Mouse (Mus musculus): Measurements from ENCODE around the gene Gipr. TPM values are rescaled to one million over a fixed set of nuclear protein-coding genes. Genes with fewer than 3 reads are reported as not detected.
A peak's percentile ranks its signal among the peaks of the same experiment; 100 is the strongest.

The Gipr gene
- under 1 TPM in 1 of 2 experiments, not detected in 1; 0.14 TPM for total RNA-seq (2021)

DNA sequence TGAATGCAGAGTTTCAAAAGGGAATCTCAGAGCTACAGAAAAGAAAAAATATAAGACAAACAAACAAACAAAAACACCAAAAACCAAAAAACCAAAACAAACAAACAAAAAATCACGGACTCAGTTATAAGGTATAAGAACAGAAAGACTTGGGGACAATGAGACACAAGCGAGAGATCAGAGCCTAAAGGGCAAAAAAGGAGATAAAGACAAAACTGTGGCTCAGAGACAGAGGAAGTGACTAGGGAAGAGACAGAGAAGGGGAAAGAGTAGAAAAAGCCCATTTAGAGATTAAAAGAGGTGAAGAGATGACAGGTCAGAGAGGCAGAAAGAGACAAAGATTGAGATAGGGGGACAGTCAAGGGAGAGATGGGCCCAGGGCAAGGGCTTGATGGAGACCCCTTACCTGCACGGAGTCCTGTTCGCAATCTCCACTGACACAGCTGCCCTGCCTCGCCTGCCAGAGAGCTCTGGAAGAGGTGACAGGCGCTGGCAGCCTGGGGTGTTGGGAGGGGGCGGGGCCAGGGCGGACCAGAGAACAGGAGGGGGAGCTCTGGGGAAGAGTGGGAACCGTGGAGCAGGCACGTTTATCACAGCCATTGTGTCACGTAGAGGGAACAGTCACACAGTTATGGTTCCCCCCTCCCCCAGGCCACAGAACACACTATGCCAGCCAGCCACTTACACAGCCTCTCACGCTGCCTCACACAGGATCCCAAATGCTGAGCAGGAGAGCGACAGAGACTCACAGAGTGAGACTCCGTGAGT is at the start of gene Gipr:
Gene Gipr (minus strand): TSS at position 472 of the 768 bp plus-strand sequence.
- peak in 1 of 2 experiments; percentile 34 for DNase-seq
- intact Hi-C loops (cut with DNase I), result no loop called here

- DNase-seq, result no peak
- intact Hi-C loops (cut with DNase I), result no loop called here
Measured at GRCm38 (mm10) chr7:19214940-19215339, 49.0 kb upstream of the Gipr start.

- intact Hi-C loops (cut with DNase I), result no loop called here
Measured at GRCm38 (mm10) chr7:19214369-19214768, 48.4 kb upstream of the Gipr start.

DNA sequence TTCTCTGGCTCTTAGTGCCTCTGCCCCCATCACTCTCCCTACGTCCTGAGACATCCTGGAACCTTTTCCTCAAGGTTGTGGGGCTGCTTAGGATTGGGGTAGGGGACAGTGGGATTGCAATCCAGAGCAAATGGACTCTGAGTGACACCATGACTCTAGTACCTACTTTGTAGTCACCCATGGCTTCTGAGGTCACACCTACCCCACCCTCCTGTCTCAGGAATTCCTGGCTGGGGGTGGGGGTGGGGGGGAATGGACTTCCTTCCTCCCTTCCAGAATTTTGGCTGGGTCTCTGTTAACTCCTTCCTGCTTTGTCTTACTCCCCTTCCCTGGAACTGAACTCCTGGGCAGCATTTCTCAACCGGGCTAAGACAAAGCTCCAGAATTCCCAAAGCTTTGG is 47.5 kb upstream of the Gipr start:
- no peak for DNase-seq
- intact Hi-C loops (cut with DNase I), result loop anchor here (2.0 kb wide), 1 partner anchor 13 kb away; no protein-coding TSS in a partner anchor

More at GRCm38 (mm10) chr7:19214369-19214768, 48.4 kb upstream of the Gipr start:
- DNase-seq, result no peak

DNA sequence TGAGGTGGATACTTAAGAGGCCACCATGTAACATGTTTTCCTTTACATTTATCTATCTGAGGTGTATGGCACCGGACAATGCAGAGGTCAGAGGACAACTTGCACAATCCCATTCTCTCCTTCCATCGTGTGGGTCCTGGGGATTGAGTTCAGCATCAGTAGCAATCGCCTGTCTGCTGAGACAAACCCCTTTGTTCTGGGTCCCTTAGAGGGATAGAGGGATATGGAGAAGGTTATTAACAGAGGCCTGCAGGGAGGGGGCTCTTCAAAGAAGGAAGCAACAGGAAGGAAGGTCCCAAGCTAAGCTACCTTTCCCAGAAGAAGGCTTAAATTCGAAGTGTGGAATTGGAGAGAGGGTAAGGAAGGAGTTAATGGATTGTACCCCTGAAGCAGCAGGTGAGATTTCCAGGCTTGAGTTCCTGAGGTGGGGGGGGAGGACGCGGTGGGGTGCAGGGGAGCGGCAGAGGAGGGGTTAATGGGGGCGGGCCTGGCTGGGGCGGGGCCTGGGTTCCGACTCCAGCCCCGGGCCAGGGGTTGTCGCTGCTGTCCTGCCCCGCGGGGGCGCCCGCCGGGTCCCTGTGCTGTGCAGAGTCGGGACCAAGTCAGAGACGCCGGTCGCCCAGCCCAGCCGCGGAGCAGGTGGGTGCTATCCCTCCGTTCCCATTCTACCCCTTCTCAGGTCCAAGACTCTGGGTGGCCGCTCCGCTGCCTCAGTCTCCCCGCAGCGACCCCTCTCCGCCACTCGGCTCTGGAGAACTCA is 46.2 kb upstream of the Gipr start, which contains the start of gene Gpr4:
Gene Gpr4 (plus strand): TSS at position 543 of the 760 bp plus-strand sequence.
- intact Hi-C loops (cut with DNase I), result loop anchor here (2.0 kb wide), 1 partner anchor 15 kb away; no protein-coding TSS in a partner anchor
- DNase-seq, result peak; percentile 51 to 54

DNA sequence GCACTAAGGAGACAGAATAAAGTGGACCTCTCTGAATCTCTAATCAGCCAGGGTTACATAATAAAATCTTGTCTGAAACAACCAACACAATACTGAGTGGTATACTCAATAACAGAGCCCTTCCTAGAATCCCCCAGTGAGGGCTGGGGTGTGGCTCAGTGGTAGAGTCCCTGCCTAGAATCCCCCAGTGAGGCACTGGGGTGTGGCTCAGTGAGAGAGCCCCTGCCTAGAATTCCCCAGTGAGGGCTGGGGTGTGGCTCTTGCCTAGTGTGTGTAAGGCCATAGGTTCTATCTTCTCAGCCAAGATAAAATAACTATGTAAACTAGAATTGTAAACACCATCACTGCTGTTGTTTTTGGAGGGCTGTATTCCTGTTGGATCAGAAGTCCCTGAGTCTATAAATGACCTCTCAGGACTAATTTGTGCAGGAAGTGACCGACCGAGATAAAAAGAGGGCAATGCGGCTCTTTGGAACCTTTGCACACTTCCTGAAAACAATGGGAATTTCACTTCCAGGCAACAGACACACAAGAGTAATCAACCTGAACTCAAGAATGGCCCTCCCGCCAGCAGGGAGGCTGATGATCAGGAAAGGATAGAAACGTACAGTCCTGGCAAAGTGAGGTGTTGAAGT is 45.2 kb upstream of the Gipr start:
- intact Hi-C loops (cut with DNase I), result no loop called here
- DNase-seq, result no peak

DNA sequence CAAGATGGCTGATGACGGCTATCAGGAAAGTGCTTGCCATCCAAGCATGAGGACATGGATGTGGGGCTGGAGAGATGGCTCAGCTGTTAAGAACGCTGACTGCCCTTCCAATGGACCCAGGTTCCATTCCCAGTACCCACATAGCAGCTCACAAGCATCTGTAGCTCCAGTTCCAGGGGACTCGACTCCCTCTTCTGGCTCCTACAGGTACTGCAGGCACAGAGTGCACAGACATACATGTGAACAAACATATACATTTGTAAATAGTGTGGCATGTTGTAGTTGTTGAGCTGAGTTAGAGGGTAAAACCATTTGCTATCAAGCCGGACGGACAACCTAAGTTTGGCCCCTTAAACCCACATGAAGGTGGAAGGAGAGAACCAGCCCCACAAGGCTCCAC is 44.1 kb upstream of the Gipr start:
- no peak for DNase-seq
- intact Hi-C loops (cut with DNase I), result no loop called here

GRCm38 (mm10) chr7:19209494-19209893 is 43.6 kb upstream of the Gipr start:
- intact Hi-C loops (cut with DNase I), result loop anchor here (1.0 to 2.0 kb wide), 2 partner anchors 31 to 53 kb away; no protein-coding TSS in a partner anchor
- DNase-seq, result no peak

GRCm38 (mm10) chr7:19208944-19209472 is 43.1 kb upstream of the Gipr start:
- intact Hi-C loops (cut with DNase I), result loop anchor here (1.0 to 2.0 kb wide), 2 partner anchors 31 to 52 kb away; no protein-coding TSS in a partner anchor
- peak; percentile 51 to 63 for DNase-seq

DNA sequence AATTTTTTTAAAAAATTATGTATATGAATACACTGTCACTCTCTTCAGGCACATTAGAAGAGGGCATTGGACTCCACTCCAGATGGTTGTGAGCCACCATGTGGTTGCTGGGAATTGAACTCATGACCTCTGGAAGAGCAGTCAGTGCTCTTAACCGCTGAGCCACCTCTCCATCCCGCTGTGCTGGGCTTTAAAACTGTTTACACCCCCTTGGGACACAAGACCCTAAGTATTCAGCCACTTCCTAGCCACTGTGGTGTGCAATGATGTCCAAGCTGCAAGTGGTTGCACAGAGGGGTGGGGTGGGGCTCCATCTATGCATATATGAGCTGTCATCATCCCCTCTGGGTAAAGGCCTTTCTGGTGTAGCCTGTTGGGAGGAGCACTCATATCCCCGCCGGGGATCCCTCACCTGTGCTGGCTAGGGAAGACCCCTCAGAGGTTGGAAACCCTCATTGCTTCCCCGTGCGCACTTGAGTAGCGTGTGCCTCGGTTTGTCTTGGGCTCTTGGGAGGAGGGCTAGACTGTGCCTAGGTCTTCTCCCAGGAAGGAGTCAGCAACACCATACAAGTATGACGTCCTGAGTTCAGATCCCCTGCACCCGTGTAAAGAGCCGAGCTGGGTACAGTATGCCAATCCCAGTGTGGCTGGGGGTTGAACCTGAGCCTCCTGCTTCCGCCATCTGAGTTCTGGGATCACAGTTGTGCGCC is 42.4 kb upstream of the Gipr start:
- DNase-seq, result no peak
- intact Hi-C loops (cut with DNase I), result loop anchor here (2.0 kb wide), 1 partner anchor 52 kb away; no protein-coding TSS in a partner anchor

- no peak for DNase-seq
- intact Hi-C loops (cut with DNase I), result no loop called here
Measured at GRCm38 (mm10) chr7:19202065-19202850, 36.3 kb upstream of the Gipr start.

- no peak for DNase-seq
- intact Hi-C loops (cut with DNase I), result no loop called here
Measured at GRCm38 (mm10) chr7:19201660-19202059, 35.7 kb upstream of the Gipr start.

DNA sequence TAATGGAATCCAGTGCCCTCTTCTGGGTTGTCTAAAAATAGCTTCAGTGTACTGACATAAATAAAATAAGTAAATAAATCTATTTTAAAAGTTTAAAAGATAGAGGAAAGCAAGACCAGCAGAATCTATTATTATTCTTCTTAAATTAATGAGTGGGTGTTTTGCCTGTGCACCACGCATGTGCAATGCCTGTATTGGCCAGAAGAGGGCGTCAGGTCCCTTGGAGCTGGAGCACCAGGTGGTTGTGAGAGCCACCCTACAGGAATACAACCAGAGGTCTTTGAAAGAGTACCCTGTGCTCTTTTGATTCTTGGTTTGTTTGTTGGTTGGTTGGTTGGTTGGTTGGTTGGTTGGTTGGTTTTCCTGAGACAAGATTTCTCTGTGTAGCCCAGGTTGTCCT is 32.1 kb upstream of the Gipr start:
- intact Hi-C loops (cut with DNase I), result loop anchor here (2.0 kb wide), 1 partner anchor 19 kb away; no protein-coding TSS in a partner anchor

GRCm38 (mm10) chr7:19196676-19197075 is 30.7 kb upstream of the Gipr start:
- intact Hi-C loops (cut with DNase I), result loop anchor here (2.0 kb wide), 1 partner anchor 18 kb away; no protein-coding TSS in a partner anchor
- no peak for DNase-seq

More for the DNA sequence above, 32.1 kb upstream of the Gipr start:
- DNase-seq, result peak in 1 of 2 experiments; percentile 50

GRCm38 (mm10) chr7:19194676-19195075 is 28.7 kb upstream of the Gipr start:
- no peak for DNase-seq
- intact Hi-C loops (cut with DNase I), result no loop called here

- DNase-seq, result no peak
- intact Hi-C loops (cut with DNase I), result no loop called here
Measured at GRCm38 (mm10) chr7:19184758-19185157, 18.8 kb upstream of the Gipr start.

DNA sequence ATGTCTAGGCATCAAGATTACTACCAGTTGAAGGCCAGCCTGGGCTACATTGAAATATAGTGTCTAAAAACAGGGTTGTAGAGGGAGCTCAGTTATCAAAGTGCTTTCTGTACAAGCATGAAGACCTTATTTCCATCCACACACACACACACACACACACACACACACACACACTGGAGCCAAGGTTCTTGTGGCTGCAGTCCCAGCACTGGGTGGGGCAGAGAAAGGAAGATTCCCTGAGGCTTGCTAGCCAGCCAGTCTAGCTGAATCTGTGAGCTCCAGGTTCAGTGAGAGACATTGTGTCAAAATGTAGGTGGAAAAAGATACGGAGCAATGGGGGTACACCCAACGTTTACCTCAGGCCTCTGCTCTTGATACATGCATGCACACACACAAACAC is 18.3 kb upstream of the Gipr start:
- intact Hi-C loops (cut with DNase I), result no loop called here
- DNase-seq, result no peak

DNA sequence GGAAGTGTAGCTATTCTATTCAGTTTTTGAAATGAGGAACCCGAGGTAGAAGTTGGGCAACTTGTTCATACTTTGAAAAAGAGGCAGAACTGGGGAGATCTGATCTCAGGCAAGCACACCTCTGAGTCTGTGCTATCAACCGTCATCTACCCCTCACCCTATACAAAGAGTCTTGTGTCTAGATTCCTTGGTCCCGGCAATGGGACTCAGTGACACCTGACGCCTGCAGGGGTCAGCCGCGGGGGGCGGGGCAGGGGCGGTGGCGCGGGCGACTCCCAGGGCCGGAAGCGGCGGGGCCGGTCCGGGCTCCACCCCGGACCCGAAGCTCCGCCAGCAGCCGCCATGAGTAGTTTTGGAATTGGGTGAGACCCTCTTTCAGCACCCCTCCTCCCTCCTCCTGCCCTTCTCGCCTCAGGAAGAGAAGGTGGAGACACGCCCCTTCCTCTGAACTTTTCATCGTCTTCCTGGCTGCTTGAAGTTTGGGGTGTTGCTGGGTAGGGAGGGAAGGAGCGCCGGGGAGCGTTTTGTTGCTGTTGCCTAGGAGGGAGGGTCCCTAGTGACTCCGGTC is 15.0 kb upstream of the Gipr start:
- intact Hi-C loops (cut with DNase I), result no loop called here
- peak; percentile 40 to 49 for DNase-seq

GRCm38 (mm10) chr7:19179936-19180335 is 14.0 kb upstream of the Gipr start:
- DNase-seq, result no peak
- intact Hi-C loops (cut with DNase I), result loop anchor here (2.0 to 5.0 kb wide), 4 partner anchors 17 to 162 kb away; partner anchors contain the start of genes Ercc1, Ppm1n and Rtn2

Measured in heart, postnatal 36 days (tissue).